Mouse (Mus musculus) thymus, adult 2 months (tissue): ENCODE measurements at regions not wholly inside any gene's neighbourhood (a gene's known extent, or its start where the extent isn't known, plus 50 kb on each side); places are given as distances from the start of the nearest gene placed in this dataset.

ENCODE experiments used
- CTCF ChIP-seq: fragments of 200-500 bp; IDR thresholded peaks from 2 replicates; pipeline ENCODE4 v1.5.1; 2012; ENCODE audit warnings: mild to moderate bottlenecking, control low read depth, low read length, moderate library complexity, borderline replicate concordance; ENCODE audit not compliant: control insufficient read depth, poor library complexity, insufficient read depth; ENCODE audit errors: extremely low read depth
- POLR2A ChIP-seq: fragments of 200-500 bp; IDR thresholded peaks from 2 replicates; pipeline ENCODE4 v1.6.1; 2012; ENCODE audit warnings: mild to moderate bottlenecking, low read length, control low read depth, moderate library complexity; ENCODE audit not compliant: control insufficient read depth, poor library complexity, insufficient read depth; ENCODE audit errors: extremely low read depth

DNA sequence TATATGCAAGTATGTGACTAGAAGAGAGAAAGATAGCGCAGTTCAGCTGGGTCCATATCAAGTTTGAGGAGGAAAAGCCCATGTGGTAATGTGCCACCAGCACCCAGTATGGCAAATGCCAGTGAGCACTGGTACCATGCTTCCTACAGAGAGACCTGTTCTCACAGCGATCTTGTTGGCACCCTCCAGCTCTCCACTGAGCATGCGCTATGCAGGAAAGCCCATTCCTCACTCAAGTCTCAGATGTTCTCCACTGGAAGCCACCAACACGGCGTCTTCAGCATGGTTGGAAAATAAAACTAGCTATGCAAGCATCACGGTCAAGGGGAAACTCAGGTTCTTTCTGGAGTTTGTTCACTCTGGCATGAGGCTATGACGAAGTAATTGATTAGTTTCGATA lies 567.3 kb upstream of the Gm10131 start:
- TF ChIP-seq CTCF (no peak), POLR2A (no peak)
